Mouse (Mus musculus) kidney, adult 2 months (tissue): ENCODE data around the gene Mef2d. TPM values are rescaled to one million over a fixed set of nuclear protein-coding genes. Genes with fewer than 3 reads are reported as not detected.

ENCODE experiments used
- DNase-seq: peaks from one replicate; pipeline ENCODE4 v3.0.0; 2021
- H3K27ac ChIP-seq: fragments of 200-500 bp; 2 replicates; pipeline ENCODE4 v1.5.1; 2012; ENCODE audit warnings: low read depth, low read length, control low read depth, inconsistent platforms; ENCODE audit not compliant: insufficient read depth
- H3K27me3 ChIP-seq: fragments of 200-500 bp; replicated peaks from 2 replicates; pipeline ENCODE4 v1.6.1; 2012; ENCODE audit warnings: mild to moderate bottlenecking, moderate library complexity, low read length, inconsistent platforms; ENCODE audit not compliant: control insufficient read depth, insufficient read depth
- H3K36me3 ChIP-seq: fragments of 200-500 bp; 2 replicates; pipeline ENCODE4 v1.6.1; 2012; ENCODE audit warnings: mild to moderate bottlenecking, moderate library complexity, low read length, inconsistent platforms; ENCODE audit not compliant: control insufficient read depth, insufficient read depth
- H3K4me1 ChIP-seq: fragments of 200-500 bp; 2 replicates; pipeline ENCODE4 v1.6.1; 2011; ENCODE audit warnings: low read length; ENCODE audit not compliant: control insufficient read depth, insufficient read depth
- H3K4me3 ChIP-seq: fragments of 200-500 bp; 2 replicates; pipeline ENCODE4 v1.5.1; 2011; ENCODE audit warnings: mild to moderate bottlenecking, low read depth, low read length, control low read depth; ENCODE audit not compliant: insufficient read depth
- CTCF ChIP-seq: fragments of 200-500 bp; conservative IDR thresholded peaks from 2 replicates; pipeline ENCODE4 v1.5.1; 2011; ENCODE audit warnings: low read depth, mild to moderate bottlenecking, control low read depth, low read length, moderate library complexity, mixed read lengths; ENCODE audit not compliant: insufficient read depth, insufficient read length
- POLR2A ChIP-seq: fragments of 200-500 bp; IDR thresholded peaks from one replicate; pipeline ENCODE4 v1.6.1; 2011; ENCODE audit warnings: low read depth, low read length, control low read depth
- WGBS: fragments of 180-500 bp; shearing (Covaris S2); methylation state at CpG from one replicate; pipeline ENCODE4 v1.1.7; 2018; 5-methylcytosine and 5-hydroxymethylcytosine counted together
- polyA plus RNA-seq: library from polyadenylated mRNA; depleted of rRNA; stranded (reverse); fragments of >200 nt; gene quantifications from 2 replicates; pipeline ENCODE4 v1.2.3, GENCODE M21; 2012

Mef2d gene
- polyA plus RNA-seq, 1 experiment: 41.8 TPM

GRCm38 (mm10) chr3:88205176-88205562 lies 63.0 kb downstream of the Mef2d start:
- H3K27me3 ChIP-seq: peaks cover 11% of the 10 kb centered on the region

GRCm38 (mm10) chr3:88205563-88206491 lies 63.7 kb downstream of the Mef2d start:
- Histone ChIP-seq H3K36me3 (no peaks in the 10 kb centered on the region), H3K27me3 (peaks cover 8% of the 10 kb centered on the region), H3K4me3 (no peak overlapping the region), H3K4me1 (no peaks in the 10 kb centered on the region), H3K27ac (no peak overlapping the region)
- 9% methylated on average over 8 of the region's 8 CpGs for WGBS
- DNase-seq: no peak
- TF ChIP-seq CTCF (no peak), POLR2A (no peak)

More at GRCm38 (mm10) chr3:88205176-88205562, 63.0 kb downstream of the Mef2d start:
- Histone ChIP-seq H3K4me3 (no peak overlapping the region), H3K27ac (no peak overlapping the region), H3K36me3 (no peaks in the 10 kb centered on the region), H3K4me1 (no peaks in the 10 kb centered on the region)
- no peak for TF ChIP-seq CTCF
- TF ChIP-seq POLR2A: no peak
- no peak for DNase-seq
- 12% methylated on average over 4 of the region's 4 CpGs for WGBS

GRCm38 (mm10) chr3:88206500-88206899 lies 64.3 kb downstream of the Mef2d start:
- H3K36me3 ChIP-seq: no peaks in the 10 kb centered on the region
- H3K4me3 ChIP-seq: no peak overlapping the region
- no peak for DNase-seq
- no peak for TF ChIP-seq CTCF
- no peak for TF ChIP-seq POLR2A
- no peak overlapping the region for H3K27ac ChIP-seq
- 17% methylated on average over 3 of the region's 3 CpGs for WGBS
- H3K27me3 ChIP-seq: peaks cover 5% of the 10 kb centered on the region
- H3K4me1 ChIP-seq: no peaks in the 10 kb centered on the region

- no peak overlapping the region for H3K27ac ChIP-seq
- H3K4me3 ChIP-seq: no peak overlapping the region
- no peaks in the 10 kb centered on the region for H3K4me1 ChIP-seq
- H3K36me3 ChIP-seq: no peaks in the 10 kb centered on the region
- WGBS: 2% methylated on average over 14 of the region's 14 CpGs
- H3K27me3 ChIP-seq: peaks cover 3% of the 10 kb centered on the region; the same call in 1 of the 2 replicates
- DNase-seq: no peak
- TF ChIP-seq CTCF (no peak), POLR2A (no peak)
Observed at GRCm38 (mm10) chr3:88206901-88207371, 64.8 kb downstream of the Mef2d start.

GRCm38 (mm10) chr3:88207451-88208100 lies 65.4 kb downstream of the Mef2d start:
- peaks cover 3% of the 10 kb centered on the region; the same call in 1 of the 2 replicates for H3K27me3 ChIP-seq
- H3K4me3 ChIP-seq: no peak overlapping the region
- no peaks in the 10 kb centered on the region for H3K36me3 ChIP-seq
- no peak for TF ChIP-seq CTCF
- no peak for DNase-seq
- WGBS: 7% methylated on average over 15 of the region's 15 CpGs
- H3K27ac ChIP-seq: no peak overlapping the region
- no peaks in the 10 kb centered on the region for H3K4me1 ChIP-seq

GRCm38 (mm10) chr3:88208226-88208720 lies 66.1 kb downstream of the Mef2d start:
- no peak overlapping the region for H3K4me3 ChIP-seq
- 10% methylated on average over 3 of the region's 3 CpGs for WGBS
- no peaks in the 10 kb centered on the region for H3K4me1 ChIP-seq
- no peak for TF ChIP-seq POLR2A
- TF ChIP-seq CTCF: no peak
- no peak for DNase-seq
- H3K27me3 ChIP-seq: peaks cover 2% of the 10 kb centered on the region; the same call in 1 of the 2 replicates
- H3K27ac ChIP-seq: no peak overlapping the region
- H3K36me3 ChIP-seq: no peaks in the 10 kb centered on the region

GRCm38 (mm10) chr3:88209306-88209705 lies 67.1 kb downstream of the Mef2d start:
- DNase-seq: no peak
- TF ChIP-seq POLR2A (no peak), CTCF (no peak)
- H3K27me3 ChIP-seq: peaks cover under 1% of the 10 kb centered on the region; the same call in 1 of the 2 replicates
- H3K36me3 ChIP-seq: no peaks in the 10 kb centered on the region
- no peak overlapping the region for H3K27ac ChIP-seq
- no peaks in the 10 kb centered on the region for H3K4me1 ChIP-seq
- 5% methylated on average over 6 of the region's 6 CpGs for WGBS
- no peak overlapping the region for H3K4me3 ChIP-seq
